Mouse (Mus musculus) stomach, postnatal 0 days (tissue): ENCODE data around the gene Ccdc38. TPM values are rescaled to one million over a fixed set of nuclear protein-coding genes. Genes with fewer than 3 reads are reported as not detected.

Experiments used
- ATAC-seq: fragments of 200-750 bp; cut with Nextera tagmentation; 2 replicates; pipeline ENCODE4 v1.8.0; 2017; ENCODE audit not compliant: low FRiP score, low TSS enrichment
- DNase-seq: peaks from one replicate; pipeline ENCODE4 v3.0.0-alpha.2; 2016; ENCODE audit warnings: low spot score
- H3K27ac ChIP-seq: fragments of 300-500 bp; sonication (generic); replicated peaks from 2 replicates; pipeline ENCODE4 v1.5.1; 2014; ENCODE audit warnings: mild to moderate bottlenecking, control low read depth
- H3K27me3 ChIP-seq: fragments of 300-500 bp; sonication (generic); 2 replicates; pipeline ENCODE4 v1.6.1; 2014; ENCODE audit warnings: low read length; ENCODE audit not compliant: control insufficient read depth, insufficient read depth
- H3K36me3 ChIP-seq: fragments of 300-500 bp; sonication (generic); 2 replicates; pipeline ENCODE4 v1.6.1; 2014; ENCODE audit warnings: low read length, mixed read lengths; ENCODE audit not compliant: control insufficient read depth, insufficient read depth
- H3K4me1 ChIP-seq: fragments of 300-500 bp; sonication (generic); replicated peaks from 2 replicates; pipeline ENCODE4 v1.6.1; 2014; ENCODE audit warnings: antibody characterized with exemption; ENCODE audit not compliant: control insufficient read depth, insufficient read depth
- H3K4me2 ChIP-seq: fragments of 300-500 bp; sonication (generic); replicated peaks from 2 replicates; pipeline ENCODE4 v1.6.1; 2014; ENCODE audit warnings: low read depth, mild to moderate bottlenecking, control low read depth, moderate library complexity
- H3K4me3 ChIP-seq: fragments of 300-500 bp; sonication (generic); 2 replicates; pipeline ENCODE4 v1.5.1; 2014; ENCODE audit warnings: low read depth, low read length, control low read depth
- H3K9ac ChIP-seq: fragments of 300-500 bp; sonication (generic); 2 replicates; pipeline ENCODE4 v1.6.1; 2014; ENCODE audit warnings: mild to moderate bottlenecking, low read length, control low read depth, mixed read lengths
- H3K9me3 ChIP-seq: fragments of 300-500 bp; sonication (generic); 2 replicates; pipeline ENCODE4 v1.6.1; 2016; ENCODE audit warnings: low read length; ENCODE audit not compliant: control insufficient read depth
- CTCF ChIP-seq: IDR thresholded peaks from 2 replicates; pipeline ENCODE4 v1.5.1; 2016; ENCODE audit warnings: antibody characterized with exemption, low read depth, mild to moderate bottlenecking, moderate library complexity
- EP300 ChIP-seq: optimal IDR thresholded peaks from 2 replicates; pipeline ENCODE3; 2016; ENCODE audit warnings: antibody characterized with exemption
- WGBS: fragments of 180-500 bp; shearing (Covaris S2); extraction: QIAGEN DNeasy Blood & Tissue Kit; methylation state at CpG from one replicate; pipeline ENCODE4 v1.1.7; 2014; 5-methylcytosine and 5-hydroxymethylcytosine counted together
- polyA plus RNA-seq: library from polyadenylated mRNA; unstranded; fragments of >200 nt; fragmentation: Nextera tagmentation; extraction: Ambion mirVana; gene quantifications from 2 replicates; pipeline ENCODE4 v1.2.1, GENCODE M21; 2015

Gene Ccdc38
- polyA plus RNA-seq, 1 experiment from 2014 or later, result 0.45 TPM

DNA sequence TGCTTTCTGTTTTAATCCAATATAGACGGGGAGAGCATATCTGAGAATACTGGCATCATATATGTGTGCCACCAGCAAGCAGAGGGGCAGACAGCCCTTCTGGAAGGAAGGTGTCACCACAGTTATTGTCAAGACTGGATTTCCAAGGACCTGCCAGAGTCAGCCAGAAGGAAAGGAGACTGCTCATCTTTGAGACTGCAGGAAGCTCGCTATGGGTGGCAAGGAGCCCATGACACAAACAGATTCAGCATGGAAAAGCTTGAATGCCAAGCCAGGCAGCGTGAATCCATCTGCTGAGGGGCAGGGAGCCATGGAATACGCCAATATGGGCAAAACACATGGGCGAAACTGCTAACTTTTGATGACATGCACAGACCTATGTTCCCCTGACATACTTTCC, 93.1 kb downstream of the Ccdc38 start:
- Histone ChIP-seq H3K4me1 (no peaks in the 10 kb centered on the region), H3K9me3 (no peaks in the 10 kb centered on the region), H3K4me2 (no peak overlapping the region), H3K36me3 (no peaks in the 10 kb centered on the region), H3K4me3 (no peak overlapping the region), H3K9ac (no peak overlapping the region), H3K27ac (no peak overlapping the region), H3K27me3 (no peaks in the 10 kb centered on the region)
- ATAC-seq, result no peak
- TF ChIP-seq EP300 (no peak), CTCF (no peak)
- WGBS, result 78% methylated on average over 5 of the region's 5 CpGs
- no peak for DNase-seq

Other genes with a start within 250 kb of the Ccdc38 start
- 11.3 and 12.5 TPM in 2 replicates for gene Elk3, start 229.5 kb upstream of the Ccdc38 start, polyA plus RNA-seq
- 100 and 103 TPM in 2 replicates for gene Lta4h, start 87.2 kb upstream of the Ccdc38 start, polyA plus RNA-seq
- gene Hal, start 51.9 kb upstream of the Ccdc38 start, polyA plus RNA-seq, result 0.47 and 0.81 TPM in 2 replicates
- 0.28 and 0.45 TPM in 2 replicates for gene Amdhd1, start 599 bp upstream of the Ccdc38 start, polyA plus RNA-seq
- gene Snrpf, start 49.1 kb downstream of the Ccdc38 start, polyA plus RNA-seq, result 67.4 and 74.5 TPM in 2 replicates
- 0.76 and 0.81 TPM in 2 replicates for gene Ntn4, start 100.0 kb downstream of the Ccdc38 start, polyA plus RNA-seq